Mouse (Mus musculus) cortical plate, adult 2 months (tissue): Measurements from ENCODE around the gene Trim8.

Experiments used
- CTCF ChIP-seq: fragments of 200-500 bp; IDR thresholded peaks from 2 replicates; pipeline ENCODE4 v1.5.1; 2011; ENCODE audit warnings: mild to moderate bottlenecking, control low read depth, low read length; ENCODE audit not compliant: insufficient read depth; ENCODE audit errors: extremely low read depth
- POLR2A ChIP-seq: fragments of 200-500 bp; IDR thresholded peaks from 2 replicates; pipeline ENCODE4 v1.6.1; 2011; ENCODE audit warnings: mild to moderate bottlenecking, low read length, control low read depth; ENCODE audit not compliant: insufficient read depth; ENCODE audit errors: extremely low read depth

DNA sequence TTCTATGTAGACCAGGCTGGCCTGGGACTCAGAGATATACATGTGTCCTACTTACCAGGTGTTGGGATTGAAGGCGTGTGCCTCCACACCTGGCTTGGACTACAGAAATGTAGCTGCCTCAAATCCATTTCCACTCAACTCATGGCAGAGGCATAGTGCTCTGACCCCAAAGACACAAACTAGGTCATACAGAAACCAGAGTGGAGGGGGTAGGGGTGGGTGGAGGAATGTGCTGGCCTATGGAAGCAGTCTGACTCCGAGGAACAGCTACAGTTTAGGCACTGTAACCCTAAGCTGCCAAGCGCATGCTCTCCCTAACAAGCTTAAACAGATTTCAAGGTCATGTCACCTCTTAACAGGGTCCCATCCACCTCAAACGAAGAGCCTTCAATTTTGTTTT, 62.1 kb downstream of the Trim8 start:
- TF ChIP-seq POLR2A, result no peak
- no peak for TF ChIP-seq CTCF
